Mouse (Mus musculus) bone marrow macrophage, adult 2 months (primary cell): ENCODE results near the gene Ano1.

Experiments used
- CTCF ChIP-seq: IDR thresholded peaks from 2 replicates; pipeline ENCODE4 v1.5.1; 2012; ENCODE audit warnings: low read depth, mild to moderate bottlenecking, low read length, moderate library complexity
- POLR2A ChIP-seq: IDR thresholded peaks from 2 replicates; pipeline ENCODE4 v1.6.1; 2012; ENCODE audit warnings: mild to moderate bottlenecking, low read depth, low read length, borderline replicate concordance

- TF ChIP-seq CTCF (no peak), POLR2A (no peak)
These were observed 147.0 kb downstream of the Ano1 start for GRCm38 (mm10) chr7:144604735-144605134.
